Mouse (Mus musculus) heart, adult 2 months (tissue): ENCODE measurements around the gene Tmem45a. TPM values are rescaled to one million over a fixed set of nuclear protein-coding genes. Genes with fewer than 3 reads are reported as not detected.

Experiments used
- DNase-seq, 2 experiments: peaks; one replicate each; pipeline ENCODE4 v3.0.0; 2021
- H3K27ac ChIP-seq: fragments of 200-600 bp; 2 replicates; pipeline ENCODE4 v1.8.1; 2022
- H3K27me3 ChIP-seq: fragments of 200-500 bp; 2 replicates; pipeline ENCODE4 v1.6.1; 2012; ENCODE audit warnings: mild to moderate bottlenecking, low read length, inconsistent platforms, mixed read lengths; ENCODE audit not compliant: control insufficient read depth, insufficient read depth
- H3K36me3 ChIP-seq: fragments of 200-500 bp; 2 replicates; pipeline ENCODE4 v1.6.1; 2012; ENCODE audit warnings: low read length, inconsistent platforms; ENCODE audit not compliant: control insufficient read depth, insufficient read depth
- H3K4me1 ChIP-seq: fragments of 200-500 bp; 2 replicates; pipeline ENCODE4 v1.6.1; 2011; ENCODE audit warnings: low read length; ENCODE audit not compliant: control insufficient read depth, insufficient read depth
- H3K4me3 ChIP-seq: fragments of 200-600 bp; 2 replicates; pipeline ENCODE4 v1.8.1; 2022
- H3K79me2 ChIP-seq: fragments of 200-500 bp; replicated peaks from 2 replicates; pipeline ENCODE4 v1.6.1; 2012; ENCODE audit warnings: mild to moderate bottlenecking, inconsistent platforms, low read length, moderate library complexity, mixed read lengths; ENCODE audit not compliant: control insufficient read depth, insufficient read depth
- H3K9ac ChIP-seq: fragments of 200-500 bp; 2 replicates; pipeline ENCODE4 v1.6.1; 2012; ENCODE audit warnings: low read depth, mild to moderate bottlenecking, control low read depth, inconsistent platforms, low read length, mixed read lengths
- CTCF ChIP-seq: fragments of 200-600 bp; IDR thresholded peaks from 2 replicates; pipeline ENCODE4 v1.8.1; 2022; ENCODE audit warnings: antibody characterized with exemption, mild to moderate bottlenecking, moderate library complexity
- EP300 ChIP-seq: fragments of 200-500 bp; IDR thresholded peaks from 2 replicates; pipeline ENCODE4 v1.6.1; 2011; ENCODE audit warnings: low read depth, low read length, control low read depth; ENCODE audit not compliant: insufficient read depth
- POLR2A ChIP-seq: fragments of 200-500 bp; IDR thresholded peaks from 2 replicates; pipeline ENCODE4 v1.6.1; 2011; ENCODE audit warnings: mild to moderate bottlenecking, low read depth, low read length, control low read depth; ENCODE audit not compliant: insufficient read depth
- WGBS: fragments of 180-500 bp; shearing (Covaris S2); methylation state at CpG from one replicate; pipeline ENCODE4 v1.1.7; 2018; 5-methylcytosine and 5-hydroxymethylcytosine counted together
- intact Hi-C: fragments of 180-260 bp; cut with DNase I; formaldehyde crosslinking; loops from one replicate; pipeline ENCODE4 v1.15.1; 2025
- polyA plus RNA-seq: library from polyadenylated mRNA; depleted of rRNA; stranded (reverse); fragments of >200 nt; gene quantifications from 2 replicates; pipeline ENCODE4 v1.2.3, GENCODE M21; 2012
- total RNA-seq, 2 experiments: library from RNA; stranded (reverse); gene quantifications; 2 replicates each; pipeline ENCODE4 v1.2.3; 2021

Tmem45a gene
- total and polyA plus RNA-seq, 3 experiments: 1.7 to 4.4 (median 2.7) TPM

- peak in 1 of 2 experiments; percentile 23 for DNase-seq
- intact Hi-C loops: no loop called here
Observed at GRCm38 (mm10) chr16:56852841-56853587, 33.0 kb downstream of the Tmem45a start.

GRCm38 (mm10) chr16:56842988-56843387, 43.0 kb downstream of the Tmem45a start:
- intact Hi-C loops: no loop called here
- no peak for DNase-seq
- H3K27ac ChIP-seq: no peak overlapping the region
- WGBS: 79% methylated on average over 5 of the region's 5 CpGs
- no peaks in the 10 kb centered on the region for H3K36me3 ChIP-seq
- TF ChIP-seq CTCF (no peak), EP300 (no peak), POLR2A (no peak)
- no peaks in the 10 kb centered on the region for H3K79me2 ChIP-seq
- no peaks in the 10 kb centered on the region for H3K4me1 ChIP-seq
- no peak overlapping the region for H3K4me3 ChIP-seq
- H3K27me3 ChIP-seq: no peaks in the 10 kb centered on the region
- no peak overlapping the region for H3K9ac ChIP-seq

More at GRCm38 (mm10) chr16:56852841-56853587, 33.0 kb downstream of the Tmem45a start:
- TF ChIP-seq EP300 (no peak), POLR2A (no peak), CTCF (no peak)
- no peak overlapping the region for H3K4me3 ChIP-seq
- H3K4me1 ChIP-seq: peaks cover 1% of the 10 kb centered on the region; the same call in 1 of the 2 replicates
- WGBS: 45% methylated on average over 10 of the region's 10 CpGs
- no peaks in the 10 kb centered on the region for H3K36me3 ChIP-seq
- no peaks in the 10 kb centered on the region for H3K79me2 ChIP-seq
- no peak overlapping the region; the same call in 1 of the 2 replicates for H3K27ac ChIP-seq
- no peak overlapping the region for H3K9ac ChIP-seq
- H3K27me3 ChIP-seq: no peaks in the 10 kb centered on the region

- Histone ChIP-seq H3K9ac (no peak overlapping the region), H3K27ac (no peak overlapping the region), H3K36me3 (no peaks in the 10 kb centered on the region), H3K4me1 (no peaks in the 10 kb centered on the region; the same call in 1 of the 2 replicates), H3K4me3 (no peak overlapping the region), H3K79me2 (no peaks in the 10 kb centered on the region), H3K27me3 (no peaks in the 10 kb centered on the region)
- TF ChIP-seq POLR2A (no peak), CTCF (no peak), EP300 (no peak)
- DNase-seq: no peak
- intact Hi-C loops: no loop called here
- 80% methylated on average over 1 of the region's 1 CpGs for WGBS
Observed at GRCm38 (mm10) chr16:56833312-56833711, 52.7 kb downstream of the Tmem45a start.

- H3K79me2 ChIP-seq: no peaks in the 10 kb centered on the region
- H3K9ac ChIP-seq: no peak overlapping the region
- WGBS: 91% methylated on average over 2 of the region's 2 CpGs
- no peak for TF ChIP-seq POLR2A
- no peak for TF ChIP-seq EP300
- no peak for TF ChIP-seq CTCF
- H3K36me3 ChIP-seq: no peaks in the 10 kb centered on the region
- no peaks in the 10 kb centered on the region; the same call in 1 of the 2 replicates for H3K4me1 ChIP-seq
- no peak for DNase-seq
- no peak overlapping the region for H3K27ac ChIP-seq
- H3K4me3 ChIP-seq: no peak overlapping the region
- H3K27me3 ChIP-seq: no peaks in the 10 kb centered on the region
- intact Hi-C loops: no loop called here
Observed at GRCm38 (mm10) chr16:56831986-56832385, 54.0 kb downstream of the Tmem45a start.

GRCm38 (mm10) chr16:56801370-56802109, 84.4 kb downstream of the Tmem45a start:
- Histone ChIP-seq H3K27me3 (no peaks in the 10 kb centered on the region), H3K4me3 (no peak overlapping the region), H3K36me3 (no peaks in the 10 kb centered on the region), H3K79me2 (no peaks in the 10 kb centered on the region), H3K27ac (no peak overlapping the region), H3K4me1 (no peaks in the 10 kb centered on the region), H3K9ac (no peak overlapping the region)
- 59% methylated on average over 6 of the region's 6 CpGs for WGBS
- TF ChIP-seq EP300: no peak
- TF ChIP-seq POLR2A: no peak
- no peak for TF ChIP-seq CTCF
- DNase-seq: no peak
- intact Hi-C loops: loop anchor here (2.0 kb wide), 2 partner anchors 119 to 291 kb away; no protein-coding TSS in a partner anchor
